Mouse (Mus musculus) layer of hippocampus, adult 6 months (tissue): ENCODE measurements around the gene Slc25a19. TPM values are rescaled to one million over a fixed set of nuclear protein-coding genes. Genes with fewer than 3 reads are reported as not detected.

Source experiments
- long read RNA-seq, 2 experiments: library from polyadenylated mRNA; unstranded; transcript quantifications; one replicate each; pipeline ENCODE4 v2.0.0; 2019 to 2020
- polyA plus RNA-seq: library from polyadenylated mRNA; unstranded; fragments of <200 nt; fragmentation: Nextera tagmentation; gene quantifications from 2 replicates; pipeline ENCODE4 v1.2.3, GENCODE M21; 2021

Slc25a19 gene
- polyA plus RNA-seq: 39.1 and 41.4 TPM in 2 replicates
- long read RNA-seq, experiment 1, transcript Slc25a19-201 (7 exons, 2,307 nt): major isoform, 42 of 60 reads
- long read RNA-seq, experiment 1, partial matches to known transcripts: 4 of 60 reads
- long read RNA-seq, experiment 1, other reads (novel, unspliced or antisense): 13 of 60 reads
- long read RNA-seq, experiment 2, transcript Slc25a19-202 (6 exons, 1,055 nt): minor isoform, 9 of 299 reads
- long read RNA-seq, experiment 2, transcript Slc25a19-201 (7 exons, 2,307 nt): major isoform, 208 of 299 reads
- long read RNA-seq, experiment 2, partial matches to known transcripts: 25 of 299 reads
- long read RNA-seq, experiment 2, other reads (novel, unspliced or antisense): 57 of 299 reads

DNA sequence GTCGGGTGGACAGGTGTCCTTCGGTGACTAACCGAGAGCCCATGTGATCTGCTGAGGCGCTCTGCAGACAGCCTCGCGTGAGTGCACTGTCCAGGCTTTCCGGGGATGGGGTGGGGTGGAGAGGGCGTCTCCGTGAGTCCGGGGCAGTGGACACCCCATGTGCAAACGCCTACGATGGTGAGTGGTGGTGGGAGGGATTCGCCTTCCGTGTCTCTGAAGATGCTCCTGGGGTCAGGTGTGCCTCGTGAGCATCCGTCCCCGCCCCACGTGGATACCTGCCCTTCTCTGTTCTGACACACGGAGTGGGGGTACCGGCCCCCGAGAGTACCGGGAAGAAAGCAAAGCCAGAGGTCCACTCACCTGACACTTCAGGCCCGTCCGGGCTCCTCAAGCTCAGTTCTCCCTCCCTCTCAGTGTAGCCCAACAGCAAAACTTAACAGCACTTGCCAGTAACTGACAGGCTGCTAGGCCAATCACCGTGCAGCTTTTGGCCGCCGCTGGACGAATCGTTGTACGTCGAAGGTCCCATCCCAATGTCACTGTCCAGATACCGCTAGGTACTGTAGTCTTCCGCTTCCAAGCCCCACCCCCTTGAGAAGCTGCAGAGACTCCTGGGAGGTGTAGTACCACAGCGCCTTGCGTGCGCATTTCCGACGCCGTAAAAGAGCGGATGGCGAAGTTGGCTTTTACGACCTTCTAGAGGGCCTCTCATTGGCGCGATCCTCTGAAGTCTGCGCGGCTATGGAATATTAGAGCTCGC is at the start of gene Slc25a19:
Gene Slc25a19 (minus strand): TSS at position 591 of the 760 bp plus-strand sequence.

DNA sequence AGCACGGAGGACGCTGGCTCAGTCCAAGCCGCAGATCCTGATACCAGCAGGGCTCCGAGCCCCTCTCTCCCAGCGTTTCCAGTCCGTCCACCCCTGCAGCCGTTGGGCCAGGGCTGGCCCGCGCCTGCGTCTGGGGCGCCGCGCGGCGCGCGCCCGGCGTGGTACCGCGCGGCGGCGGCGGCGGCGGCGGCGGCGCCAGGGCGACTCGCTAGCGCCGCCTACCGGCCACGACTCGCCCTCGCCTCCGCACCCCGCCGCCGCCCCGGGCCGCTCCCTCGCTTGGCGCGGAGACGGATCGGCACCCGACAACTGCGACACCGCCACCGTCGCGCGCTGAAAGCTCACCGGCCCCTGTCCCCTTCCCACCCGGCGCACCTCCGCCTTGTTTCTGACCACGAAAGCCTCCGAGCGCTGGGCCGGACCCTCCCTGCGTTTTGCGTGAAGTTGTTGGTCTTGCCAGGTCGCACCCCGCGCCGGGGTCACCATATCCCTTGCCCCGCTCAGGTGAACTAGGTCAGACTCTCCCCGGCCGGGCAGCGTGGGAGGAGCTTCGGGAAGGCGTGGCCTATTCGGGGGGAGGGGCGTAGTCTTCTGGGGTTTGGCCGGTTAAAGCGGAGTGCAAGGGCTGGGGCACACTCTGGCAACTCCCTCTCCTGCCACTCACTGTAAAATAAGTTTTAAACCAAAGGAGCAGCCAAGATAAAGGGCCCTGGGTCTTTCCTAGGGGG is 15.5 kb downstream of the Slc25a19 start, which contains the start of gene Mif4gd:
Gene Mif4gd (minus strand): TSS at position 560 of the 728 bp plus-strand sequence.

DNA sequence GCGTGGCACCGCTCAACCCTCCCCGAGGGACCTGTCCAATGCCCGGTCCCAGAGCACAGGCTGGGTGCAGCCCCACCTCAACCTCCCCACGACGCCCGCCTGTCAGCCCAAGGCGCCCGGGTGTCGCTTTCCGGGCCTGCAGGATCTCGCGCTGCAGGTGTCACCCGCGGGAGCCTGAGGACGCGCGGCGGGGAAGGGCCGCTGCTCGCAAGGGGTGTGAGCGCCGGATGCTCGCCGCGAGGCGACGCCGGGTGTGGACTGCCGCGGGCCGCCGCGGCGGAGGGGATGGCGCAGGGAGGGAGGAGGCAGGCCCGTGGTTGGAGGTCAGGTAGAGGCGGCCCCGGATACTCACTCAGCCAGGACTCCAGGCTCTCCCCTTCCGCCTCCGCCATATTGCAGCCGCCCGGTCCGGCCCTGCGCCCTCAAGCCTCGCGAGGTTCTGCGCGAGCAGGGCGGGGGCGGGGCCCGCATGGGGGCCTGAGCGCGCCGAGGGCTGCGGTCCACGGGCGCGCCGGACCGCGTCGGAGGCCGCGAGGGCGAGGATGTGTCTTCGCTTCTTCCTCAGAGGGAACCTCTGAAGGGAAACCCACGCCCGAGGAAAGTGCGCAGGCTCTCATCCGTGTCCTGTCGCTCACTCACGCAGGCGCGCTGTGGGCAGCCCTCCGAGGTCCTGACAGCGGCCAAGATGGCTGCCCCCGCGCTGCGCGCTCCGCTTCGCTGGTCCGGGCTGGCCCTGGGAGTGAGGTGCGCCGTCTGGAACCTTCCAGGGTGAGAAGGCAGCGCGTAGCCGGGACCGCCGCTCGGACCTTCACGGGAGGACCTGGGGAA is 24.4 kb downstream of the Slc25a19 start, which contains the start of the genes Mrps7 and Gga3:
Gene Mrps7 (plus strand): TSS at position 450 of the 828 bp plus-strand sequence.
Gene Gga3 (minus strand): TSS at position 576 of the 828 bp plus-strand sequence.

Other genes starting within 250 kb of the Slc25a19 start
- gene Cdr2l, start 246.4 kb downstream of the Slc25a19 start, polyA plus RNA-seq: 5.2 and 6.9 TPM in 2 replicates
- gene Mrpl58, start 224.5 kb downstream of the Slc25a19 start, polyA plus RNA-seq: 225 and 242 TPM in 2 replicates
- gene Atp5h, start 208.3 kb downstream of the Slc25a19 start, polyA plus RNA-seq: 1,701 and 1,807 TPM in 2 replicates
- gene Kctd2, start 208.2 kb downstream of the Slc25a19 start, polyA plus RNA-seq: 8.3 and 8.7 TPM in 2 replicates
- not detected in 2 replicates for gene Trim80, start 187.8 kb downstream of the Slc25a19 start, polyA plus RNA-seq
- gene Slc16a5, start 165.8 kb downstream of the Slc25a19 start, polyA plus RNA-seq: 0.09 and 0.11 TPM in 2 replicates
- 8.2 and 8.9 TPM in 2 replicates for gene Armc7, start 152.6 kb downstream of the Slc25a19 start, polyA plus RNA-seq
- 133 and 141 TPM in 2 replicates for gene Nt5c, start 136.4 kb downstream of the Slc25a19 start, polyA plus RNA-seq
- 276 and 280 TPM in 2 replicates for gene Jpt1, start 113.9 kb downstream of the Slc25a19 start, polyA plus RNA-seq
- gene Sumo2, start 92.0 kb downstream of the Slc25a19 start, polyA plus RNA-seq: 655 and 748 TPM in 2 replicates
- gene Nup85, start 63.9 kb downstream of the Slc25a19 start, polyA plus RNA-seq: 24.6 and 24.9 TPM in 2 replicates
- 61.1 and 62.2 TPM in 2 replicates for gene Mrps7, start 24.4 kb downstream of the Slc25a19 start, polyA plus RNA-seq
- gene Gga3, start 24.2 kb downstream of the Slc25a19 start, polyA plus RNA-seq: 5.8 and 6.3 TPM in 2 replicates
- 25.6 and 28.9 TPM in 2 replicates for gene Mif4gd, start 15.3 kb downstream of the Slc25a19 start, polyA plus RNA-seq
- gene Grb2, start 80.3 kb upstream of the Slc25a19 start, polyA plus RNA-seq: 18.7 and 19.3 TPM in 2 replicates
- gene Tmem94, start 137.1 kb upstream of the Slc25a19 start, polyA plus RNA-seq: 23.9 and 25.3 TPM in 2 replicates
- gene Caskin2, start 185.3 kb upstream of the Slc25a19 start, polyA plus RNA-seq: 12.0 and 17.7 TPM in 2 replicates
- gene Tsen54, start 186.4 kb upstream of the Slc25a19 start, polyA plus RNA-seq: 5.2 and 6.0 TPM in 2 replicates
- 3.8 and 4.4 TPM in 2 replicates for gene Llgl2, start 195.8 kb upstream of the Slc25a19 start, polyA plus RNA-seq
- 0.23 and 0.24 TPM in 2 replicates for gene Myo15b, start 230.1 kb upstream of the Slc25a19 start, polyA plus RNA-seq